Mouse (Mus musculus): ENCODE results near the gene Eps15. TPM values are rescaled to one million over a fixed set of nuclear protein-coding genes. Genes with fewer than 3 reads are reported as not detected.

Eps15 gene
- total and polyA plus RNA-seq, 3 experiments, result 3.4 to 77.6 (median 76.6) TPM

GRCm38 (mm10) chr4:109432668-109433375 lies 152.8 kb downstream of the Eps15 start:
- no peak for DNase-seq

GRCm38 (mm10) chr4:109433641-109434040 lies 153.6 kb downstream of the Eps15 start:
- peak; percentile 88 for DNase-seq

GRCm38 (mm10) chr4:109434256-109434655 lies 154.2 kb downstream of the Eps15 start:
- DNase-seq, result no peak

Other genes with a start within 250 kb of the Eps15 start
- 100 to 1,000 TPM; 112 to 168 TPM for gene Osbpl9, start 78.0 kb upstream of the Eps15 start, total RNA-seq (2021)
- gene Osbpl9, start 78.0 kb upstream of the Eps15 start, polyA plus RNA-seq (2012; rRNA removed), result 63.2 and 68.5 TPM in 2 replicates
- 1 to 10 TPM in 1 of 2 experiments, under 1 TPM in 1; 0.24 to 1.5 TPM for gene Calr4, start 45.8 kb upstream of the Eps15 start, total RNA-seq (2021)
- not detected in 2 replicates for gene Calr4, start 45.8 kb upstream of the Eps15 start, polyA plus RNA-seq (2012; rRNA removed)
- gene Ttc39a, start 126.4 kb downstream of the Eps15 start, total RNA-seq (2021), result 1 to 10 TPM; 3.4 to 8.7 TPM
- 8.6 and 8.8 TPM in 2 replicates for gene Ttc39a, start 126.4 kb downstream of the Eps15 start, polyA plus RNA-seq (2012; rRNA removed)
- 100 to 1,000 TPM; 184 to 288 TPM for gene Rnf11, start 204.5 kb downstream of the Eps15 start, total RNA-seq (2021)
- gene Rnf11, start 204.5 kb downstream of the Eps15 start, polyA plus RNA-seq (2012; rRNA removed), result 159 and 246 TPM in 2 replicates

Data from adrenal gland, adult 2 months (tissue).